Mouse (Mus musculus): ENCODE measurements around the gene Cd164.

- TF ChIP-seq GATA1 (IDR thresholded peaks at IDR 0.05; ENCODE audit: low read length) (no peak), TAL1 (IDR thresholded peaks at IDR 0.05; ENCODE audit: low read length) (no peak)
Measured at GRCm38 (mm10) chr10:41489294-41489693, 29.9 kb upstream of the Cd164 start.

Data from erythroblast, embryonic 14.5 days (primary cell).